Mouse (Mus musculus) neural tube, embryonic 13.5 days (tissue): ENCODE measurements around the gene Enah. TPM values are rescaled to one million over a fixed set of nuclear protein-coding genes. Genes with fewer than 3 reads are reported as not detected.
A peak's percentile ranks its signal among the peaks of the same experiment; 100 is the strongest.

Experiments
- ATAC-seq: fragments of 200-750 bp; cut with Nextera tagmentation; 2 replicates; pipeline ENCODE4 v1.8.0; 2017; ENCODE audit warnings: low read depth, mild to moderate bottlenecking, moderate TSS enrichment, moderate library complexity
- H3K27ac ChIP-seq: fragments of 300-500 bp; sonication (generic); replicated peaks from 2 replicates; pipeline ENCODE4 v1.5.1; 2015; ENCODE audit warnings: moderate library complexity, mild to moderate bottlenecking, inconsistent platforms
- H3K27me3 ChIP-seq: fragments of 300-500 bp; sonication (generic); 2 replicates; pipeline ENCODE4 v1.6.1; 2015; ENCODE audit warnings: mild to moderate bottlenecking, inconsistent platforms
- H3K36me3 ChIP-seq: fragments of 300-500 bp; sonication (generic); 2 replicates; pipeline ENCODE4 v1.6.1; 2015; ENCODE audit warnings: mild to moderate bottlenecking, inconsistent platforms
- H3K4me1 ChIP-seq: fragments of 300-500 bp; sonication (generic); replicated peaks from 2 replicates; pipeline ENCODE4 v1.6.1; 2015; ENCODE audit warnings: inconsistent platforms
- H3K4me2 ChIP-seq: fragments of 300-500 bp; sonication (generic); 2 replicates; pipeline ENCODE4 v1.6.1; 2015; ENCODE audit warnings: inconsistent platforms, mild to moderate bottlenecking, moderate library complexity
- H3K4me3 ChIP-seq: fragments of 300-500 bp; sonication (generic); 2 replicates; pipeline ENCODE4 v1.5.1; 2015; ENCODE audit warnings: mild to moderate bottlenecking, inconsistent platforms
- H3K9ac ChIP-seq: fragments of 300-500 bp; sonication (generic); 2 replicates; pipeline ENCODE4 v1.6.1; 2015; ENCODE audit warnings: moderate library complexity, mild to moderate bottlenecking, inconsistent platforms
- H3K9me3 ChIP-seq: fragments of 300-500 bp; sonication (generic); 2 replicates; pipeline ENCODE4 v1.6.1; 2016; ENCODE audit warnings: inconsistent platforms
- WGBS: fragments of 180-500 bp; shearing (Covaris S2); methylation state at CpG from one replicate; pipeline ENCODE4 v1.1.7; 2015; 5-methylcytosine and 5-hydroxymethylcytosine counted together
- polyA plus RNA-seq: library from polyadenylated mRNA; unstranded; fragments of >200 nt; fragmentation: Nextera tagmentation; extraction: Ambion mirVana; gene quantifications from 2 replicates; pipeline ENCODE4 v1.2.1, GENCODE M21; 2015

The Enah gene
- polyA plus RNA-seq, 1 experiment from 2014 or later: 35.6 TPM

GRCm38 (mm10) chr1:181937064-181937463, 82.7 kb downstream of the Enah start:
- WGBS: 46% methylated on average over 2 of the region's 2 CpGs
- Histone ChIP-seq H3K4me2 (no peak overlapping the region), H3K27me3 (no peaks in the 10 kb centered on the region), H3K27ac (no peak overlapping the region), H3K9ac (no peak overlapping the region), H3K4me1 (peaks cover 8% of the 10 kb centered on the region), H3K36me3 (0 out of 2 replicates have a peak, but pooled peaks cover 3% of the 10 kb centered on the region), H3K9me3 (no peaks in the 10 kb centered on the region), H3K4me3 (no peak overlapping the region)
- ATAC-seq: no peak

- no peak overlapping the region for H3K9ac ChIP-seq
- no peaks in the 10 kb centered on the region for H3K9me3 ChIP-seq
- H3K4me1 ChIP-seq: no peaks in the 10 kb centered on the region
- WGBS: 87% methylated on average over 5 of the region's 5 CpGs
- H3K36me3 ChIP-seq: peaks cover 18% of the 10 kb centered on the region
- no peak for ATAC-seq
- no peak overlapping the region for H3K4me3 ChIP-seq
- no peaks in the 10 kb centered on the region for H3K27me3 ChIP-seq
- no peak overlapping the region for H3K27ac ChIP-seq
- H3K4me2 ChIP-seq: no peak overlapping the region
Measured at GRCm38 (mm10) chr1:181928388-181928787, 91.4 kb downstream of the Enah start.

GRCm38 (mm10) chr1:181923384-181923783, 96.4 kb downstream of the Enah start:
- peak; percentile 76; the same call in 1 of the 2 replicates for ATAC-seq
- Histone ChIP-seq H3K4me2 (peak overlapping the region; percentile 16; the same call in 1 of the 2 replicates), H3K27ac (peak overlapping the region; percentile 71)

GRCm38 (mm10) chr1:181921580-181922494, 98.0 kb downstream of the Enah start:
- peak overlapping the region; percentile 13; the same call in 1 of the 2 replicates for H3K4me3 ChIP-seq
- 0 out of 2 replicates have a peak overlapping the region, but pooled peaks have one; percentile 18 for H3K27ac ChIP-seq
- H3K4me2 ChIP-seq: peak overlapping the region; percentile 27; the same call in 1 of the 2 replicates
- no peaks in the 10 kb centered on the region for H3K9me3 ChIP-seq
- H3K4me1 ChIP-seq: no peaks in the 10 kb centered on the region
- H3K9ac ChIP-seq: no peak overlapping the region
- peaks cover 39% of the 10 kb centered on the region for H3K36me3 ChIP-seq
- WGBS: 79% methylated on average over 37 of the region's 37 CpGs
- no peaks in the 10 kb centered on the region for H3K27me3 ChIP-seq
- peak; percentile 55 for ATAC-seq

More at GRCm38 (mm10) chr1:181923384-181923783, 96.4 kb downstream of the Enah start:
- Histone ChIP-seq H3K36me3 (peaks cover 29% of the 10 kb centered on the region), H3K27me3 (no peaks in the 10 kb centered on the region), H3K9me3 (no peaks in the 10 kb centered on the region), H3K9ac (no peak overlapping the region), H3K4me1 (no peaks in the 10 kb centered on the region), H3K4me3 (no peak overlapping the region)
- 80% methylated on average over 24 of the region's 24 CpGs for WGBS

- Histone ChIP-seq H3K4me2 (no peak overlapping the region), H3K4me3 (no peak overlapping the region), H3K4me1 (no peaks in the 10 kb centered on the region), H3K27ac (no peak overlapping the region), H3K9me3 (no peaks in the 10 kb centered on the region), H3K9ac (no peak overlapping the region), H3K27me3 (no peaks in the 10 kb centered on the region), H3K36me3 (peaks cover 48% of the 10 kb centered on the region)
- 93% methylated on average over 7 of the region's 7 CpGs for WGBS
- no peak for ATAC-seq
Measured at GRCm38 (mm10) chr1:181911841-181912240, 107.9 kb downstream of the Enah start.

GRCm38 (mm10) chr1:181901706-181902373, 118.0 kb downstream of the Enah start:
- no peaks in the 10 kb centered on the region for H3K4me1 ChIP-seq
- H3K4me2 ChIP-seq: no peak overlapping the region
- no peak for ATAC-seq
- no peak overlapping the region for H3K4me3 ChIP-seq
- no peak overlapping the region for H3K9ac ChIP-seq
- peaks cover 39% of the 10 kb centered on the region for H3K36me3 ChIP-seq
- H3K27me3 ChIP-seq: no peaks in the 10 kb centered on the region
- H3K9me3 ChIP-seq: no peaks in the 10 kb centered on the region
- H3K27ac ChIP-seq: no peak overlapping the region
- 72% methylated on average over 11 of the region's 11 CpGs for WGBS

- Histone ChIP-seq H3K27ac (no peak overlapping the region), H3K4me3 (no peak overlapping the region), H3K4me1 (no peaks in the 10 kb centered on the region), H3K36me3 (peaks cover 29% of the 10 kb centered on the region), H3K9me3 (no peaks in the 10 kb centered on the region), H3K9ac (no peak overlapping the region), H3K27me3 (no peaks in the 10 kb centered on the region), H3K4me2 (no peak overlapping the region)
- WGBS: 89% methylated on average over 1 of the region's 1 CpGs
- ATAC-seq: no peak
Measured at GRCm38 (mm10) chr1:181900846-181901245, 118.9 kb downstream of the Enah start.

GRCm38 (mm10) chr1:181898961-181899360, 120.8 kb downstream of the Enah start:
- ATAC-seq: no peak
- WGBS: 91% methylated on average over 1 of the region's 1 CpGs
- no peak overlapping the region for H3K9ac ChIP-seq

GRCm38 (mm10) chr1:181896991-181897390, 122.8 kb downstream of the Enah start:
- Histone ChIP-seq H3K36me3 (0 out of 2 replicates have a peak, but pooled peaks cover 8% of the 10 kb centered on the region), H3K9me3 (no peaks in the 10 kb centered on the region), H3K4me3 (no peak overlapping the region), H3K27ac (no peak overlapping the region), H3K9ac (no peak overlapping the region), H3K4me2 (no peak overlapping the region), H3K27me3 (no peaks in the 10 kb centered on the region), H3K4me1 (peaks cover 8% of the 10 kb centered on the region)
- ATAC-seq: no peak
- WGBS: 74% methylated on average over 10 of the region's 10 CpGs

More at GRCm38 (mm10) chr1:181898961-181899360, 120.8 kb downstream of the Enah start:
- no peak overlapping the region for H3K27ac ChIP-seq
- no peaks in the 10 kb centered on the region for H3K27me3 ChIP-seq
- H3K4me1 ChIP-seq: peaks cover 2% of the 10 kb centered on the region
- H3K4me3 ChIP-seq: no peak overlapping the region
- H3K4me2 ChIP-seq: no peak overlapping the region
- H3K36me3 ChIP-seq: peaks cover 23% of the 10 kb centered on the region
- no peaks in the 10 kb centered on the region for H3K9me3 ChIP-seq

GRCm38 (mm10) chr1:181893721-181894120, 126.1 kb downstream of the Enah start:
- peaks cover 10% of the 10 kb centered on the region for H3K4me1 ChIP-seq
- no peak overlapping the region for H3K4me2 ChIP-seq
- WGBS: 55% methylated on average over 8 of the region's 8 CpGs
- no peak overlapping the region for H3K9ac ChIP-seq
- H3K27me3 ChIP-seq: no peaks in the 10 kb centered on the region
- H3K36me3 ChIP-seq: 0 out of 2 replicates have a peak, but pooled peaks cover 8% of the 10 kb centered on the region
- no peak for ATAC-seq
- H3K4me3 ChIP-seq: no peak overlapping the region
- H3K9me3 ChIP-seq: no peaks in the 10 kb centered on the region
- peak overlapping the region; percentile 28; the same call in 1 of the 2 replicates for H3K27ac ChIP-seq

GRCm38 (mm10) chr1:181889670-181890069, 130.1 kb downstream of the Enah start:
- Histone ChIP-seq H3K4me1 (peaks cover 10% of the 10 kb centered on the region), H3K9ac (no peak overlapping the region), H3K27ac (no peak overlapping the region), H3K27me3 (no peaks in the 10 kb centered on the region), H3K4me3 (no peak overlapping the region), H3K4me2 (no peak overlapping the region), H3K36me3 (no peaks in the 10 kb centered on the region), H3K9me3 (no peaks in the 10 kb centered on the region)
- ATAC-seq: no peak
- 93% methylated on average over 7 of the region's 7 CpGs for WGBS

GRCm38 (mm10) chr1:181888801-181889200, 131.0 kb downstream of the Enah start:
- Histone ChIP-seq H3K9ac (no peak overlapping the region), H3K36me3 (no peaks in the 10 kb centered on the region), H3K27me3 (no peaks in the 10 kb centered on the region), H3K27ac (no peak overlapping the region), H3K4me1 (peaks cover 7% of the 10 kb centered on the region), H3K4me2 (no peak overlapping the region), H3K4me3 (no peak overlapping the region), H3K9me3 (no peaks in the 10 kb centered on the region)
- 10% methylated on average over 11 of the region's 11 CpGs for WGBS
- ATAC-seq: peak; percentile 85
